Mouse (Mus musculus): Measurements from ENCODE around the gene Zfp467.

GRCm38 (mm10) chr6:48428769-48429557 is 16.7 kb downstream of the Zfp467 start:
- TF ChIP-seq POLR2A (IDR thresholded peaks at IDR 0.05; ENCODE audit: borderline replicate concordance, control insufficient read depth, low read depth, low read length), result no peak
- TF ChIP-seq CTCF (IDR thresholded peaks at IDR 0.05; ENCODE audit: control insufficient read depth, insufficient read depth, low read length), result no peak
